Mouse (Mus musculus): ENCODE measurements at regions not wholly inside any gene's neighbourhood (a gene's known extent, or its start where the extent isn't known, plus 50 kb on each side); places are given as distances from the start of the nearest gene placed in this dataset.

DNA sequence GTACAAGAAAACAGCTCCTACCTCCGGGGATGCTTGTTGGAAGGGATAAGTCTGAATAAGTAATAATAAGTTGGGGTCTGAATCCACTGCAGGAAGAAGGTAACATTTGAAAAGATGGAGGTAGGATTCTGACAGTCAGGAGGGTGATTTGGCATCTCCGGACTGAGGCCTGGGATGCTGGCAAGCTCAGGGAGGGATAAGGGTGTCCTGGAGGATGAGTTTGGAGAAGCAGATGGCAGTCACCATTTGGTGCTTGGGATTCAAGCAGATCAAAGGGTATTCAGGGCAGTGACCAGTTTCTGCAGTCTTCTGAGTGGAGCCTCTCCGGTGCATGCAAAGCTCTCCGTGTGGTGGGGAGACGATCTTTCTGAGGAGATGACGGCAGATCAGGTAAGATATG, 62.9 kb upstream of the Gm2310 start:
- no peak for DNase-seq

DNA sequence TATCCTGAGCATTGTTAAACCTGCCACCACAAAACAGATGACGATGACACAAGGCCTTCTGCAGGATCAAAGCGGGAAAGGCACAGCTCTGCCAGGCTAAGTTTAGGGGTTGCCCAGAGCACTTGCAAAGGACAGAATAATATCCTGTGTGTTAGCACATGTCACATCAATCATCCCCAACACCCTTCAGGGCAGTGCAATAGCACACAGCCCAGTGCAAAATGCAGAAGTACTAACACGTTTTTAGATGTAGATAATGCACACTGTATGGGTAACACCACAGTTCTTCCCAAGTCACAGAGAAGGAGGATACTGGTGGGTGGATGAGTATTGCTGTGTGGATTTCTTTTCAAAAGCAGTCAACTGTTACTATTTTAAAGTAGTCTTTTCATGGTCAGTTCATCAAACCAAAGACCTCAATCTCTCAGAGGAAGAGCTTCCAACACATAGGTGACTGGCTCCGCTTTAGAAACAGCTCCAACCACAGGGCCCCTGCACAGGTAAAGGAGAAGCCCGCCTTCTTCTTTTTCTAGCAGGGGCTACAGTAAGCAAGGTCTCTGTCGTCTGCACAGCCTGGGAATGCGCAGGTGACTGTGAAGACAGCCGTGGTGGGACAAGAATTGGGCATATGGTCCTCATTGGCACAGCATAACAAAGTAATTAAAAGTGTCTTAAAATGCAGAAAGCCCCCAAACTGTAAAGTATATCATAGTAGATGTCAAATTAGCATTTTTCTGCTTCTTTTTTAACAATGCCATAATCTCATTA, 61.6 kb upstream of the Gm2310 start:
- no peak for DNase-seq

DNA sequence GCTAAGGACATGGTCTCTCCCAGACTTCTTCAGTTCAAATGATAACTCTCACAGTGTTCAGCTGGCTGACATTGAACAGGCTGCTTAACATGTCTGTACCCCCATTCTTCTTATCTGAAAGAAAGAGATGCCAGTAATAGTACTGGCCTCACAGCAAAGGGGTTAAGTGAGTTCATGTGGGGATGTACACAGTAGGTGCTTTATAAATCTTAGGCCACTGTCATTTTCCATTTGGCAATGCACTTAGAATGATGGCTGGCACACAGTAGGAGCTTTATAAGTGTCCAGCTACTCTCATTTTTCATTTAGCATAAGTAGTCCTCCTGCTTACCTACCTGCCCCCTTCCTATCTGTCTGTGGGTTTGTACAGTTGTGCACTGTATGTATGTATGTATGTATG, 60.3 kb upstream of the Gm2310 start:
- no peak for DNase-seq

DNA sequence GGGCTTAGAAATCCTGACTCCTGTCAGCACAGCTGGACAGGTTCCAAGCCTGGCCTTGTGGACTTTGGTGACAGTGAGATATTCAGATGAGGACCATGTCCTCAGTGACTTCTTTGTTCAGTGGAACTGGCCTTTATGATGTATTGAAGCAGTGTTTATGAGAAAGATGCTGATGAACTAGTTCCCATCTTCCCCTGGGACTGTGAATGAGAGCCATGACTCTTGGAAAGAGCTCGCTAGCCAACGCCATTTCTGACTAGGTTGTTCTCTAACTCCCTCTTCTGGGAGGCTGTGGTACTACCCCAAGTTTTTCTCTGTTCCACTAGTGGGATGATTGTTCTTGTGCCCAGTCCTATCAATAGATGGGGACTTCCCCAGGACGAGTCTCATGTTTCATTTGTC, 57.7 kb upstream of the Gm2310 start:
- DNase-seq: peak; percentile 19

DNA sequence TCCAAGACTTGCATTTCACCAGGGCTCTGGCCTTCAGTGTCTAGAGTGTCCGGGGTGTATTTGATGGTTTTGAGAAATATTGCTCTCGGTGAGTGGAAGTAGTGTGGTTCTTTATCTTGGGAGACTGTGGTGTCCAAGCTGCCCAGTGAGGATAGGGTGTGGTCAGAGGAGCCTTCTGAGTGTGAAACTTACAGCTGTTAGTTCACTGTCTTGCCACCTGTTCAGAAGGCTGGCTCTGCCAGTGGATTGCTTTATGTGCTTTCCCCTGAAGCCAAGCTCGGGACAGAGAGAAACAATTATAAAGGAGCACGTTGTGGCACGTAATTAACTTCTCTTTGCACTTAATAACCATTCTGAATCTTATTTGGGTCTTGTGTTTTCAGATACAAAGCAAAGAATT, 57.2 kb upstream of the Gm2310 start:
- no peak for DNase-seq

DNA sequence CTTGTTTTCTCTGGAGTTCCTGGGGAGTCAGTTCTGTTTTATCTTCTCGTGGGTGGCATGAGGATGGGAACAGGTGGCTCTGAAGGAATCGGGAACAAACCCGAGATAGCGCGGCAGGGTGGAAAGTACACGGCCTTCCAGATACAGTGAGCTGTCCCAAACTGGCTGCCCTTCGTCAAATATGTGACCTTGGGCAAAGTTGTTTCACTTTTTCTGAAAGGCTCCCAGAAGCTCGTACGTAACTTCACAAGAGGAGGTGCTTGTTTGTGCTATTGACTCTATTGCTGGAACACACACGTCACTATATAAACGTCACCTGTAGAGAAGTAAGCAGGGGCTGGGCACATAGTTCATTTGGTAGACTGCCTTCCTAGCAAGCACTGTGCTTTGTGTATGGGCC, 49.9 kb upstream of the Gm2310 start:
- DNase-seq: peak; percentile 17
